Mouse (Mus musculus): ENCODE measurements around the gene Pdlim4.
"Not testable (repeated sequence)": the region's sequence is repeated elsewhere in the genome, so short reads cannot be mapped to it uniquely, and the experiment has no call there.

The Pdlim4 gene

GRCm38 (mm10) chr11:54012961-54013360 is 55.9 kb downstream of the Pdlim4 start:
- DNase-seq: peak; percentile 51 to 80

- DNase-seq: no peak
These were observed 57.6 kb downstream of the Pdlim4 start for GRCm38 (mm10) chr11:54011255-54011654.

- DNase-seq: no peak
These were observed 60.3 kb downstream of the Pdlim4 start for GRCm38 (mm10) chr11:54008416-54008920.

- DNase-seq: peak in 1 of 2 experiments; percentile 56
These were observed 61.1 kb downstream of the Pdlim4 start for GRCm38 (mm10) chr11:54007717-54008116.

GRCm38 (mm10) chr11:54006901-54007300 is 61.9 kb downstream of the Pdlim4 start:
- peak; percentile 87 to 92 for DNase-seq

GRCm38 (mm10) chr11:54006362-54006761 is 62.5 kb downstream of the Pdlim4 start:
- not testable (repeated sequence) for DNase-seq
